Mouse (Mus musculus) Muller cell, postnatal 12 days (primary cell): Measurements from ENCODE around the gene Rassf5.

ENCODE experiments used
- DNase-seq: peaks from one replicate; pipeline ENCODE4 v3.0.0-alpha.2; 2015; ENCODE audit errors: inconsistent ontology term

Rassf5 gene

GRCm38 (mm10) chr1:131245089-131245856 is at the start of gene Rassf5:
Gene Rassf5, minus strand, starts transcription at chr1:131245258.
- peak; percentile 82 for DNase-seq

GRCm38 (mm10) chr1:131293922-131294250 is 48.8 kb upstream of the Rassf5 start:
- DNase-seq, result peak; percentile 19

GRCm38 (mm10) chr1:131293221-131293921 is 48.3 kb upstream of the Rassf5 start:
- no peak for DNase-seq

- DNase-seq, result peak; percentile 26
These were observed 45.6 kb upstream of the Rassf5 start for GRCm38 (mm10) chr1:131290648-131291047.

- DNase-seq, result no peak
These were observed 43.9 kb upstream of the Rassf5 start for GRCm38 (mm10) chr1:131288938-131289337.

GRCm38 (mm10) chr1:131287267-131287666 is 42.2 kb upstream of the Rassf5 start:
- DNase-seq, result no peak

GRCm38 (mm10) chr1:131286803-131287202 is 41.7 kb upstream of the Rassf5 start:
- DNase-seq, result no peak

GRCm38 (mm10) chr1:131284616-131285015 is 39.6 kb upstream of the Rassf5 start:
- no peak for DNase-seq

GRCm38 (mm10) chr1:131284167-131284566 is 39.1 kb upstream of the Rassf5 start:
- DNase-seq, result no peak

GRCm38 (mm10) chr1:131281731-131282130 is 36.7 kb upstream of the Rassf5 start:
- no peak for DNase-seq

- no peak for DNase-seq
These were observed 35.2 kb upstream of the Rassf5 start for GRCm38 (mm10) chr1:131280280-131280679.

GRCm38 (mm10) chr1:131279456-131279776 is 34.4 kb upstream of the Rassf5 start, which contains the start of gene Ikbke:
Gene Ikbke, minus strand, starts transcription at chr1:131279606.
- DNase-seq, result no peak

- DNase-seq, result peak; percentile 20
These were observed 33.8 kb upstream of the Rassf5 start for GRCm38 (mm10) chr1:131278606-131279455.

- DNase-seq, result no peak
These were observed 31.8 kb upstream of the Rassf5 start for GRCm38 (mm10) chr1:131276831-131277230.

- no peak for DNase-seq
These were observed 30.5 kb upstream of the Rassf5 start for GRCm38 (mm10) chr1:131275577-131275976.

GRCm38 (mm10) chr1:131274725-131275539 is 29.9 kb upstream of the Rassf5 start:
- DNase-seq, result no peak

GRCm38 (mm10) chr1:131269797-131270578 is 24.9 kb upstream of the Rassf5 start:
- peak; percentile 40 for DNase-seq

GRCm38 (mm10) chr1:131268776-131269175 is 23.7 kb upstream of the Rassf5 start:
- no peak for DNase-seq

- DNase-seq, result no peak
These were observed 18.8 kb upstream of the Rassf5 start for GRCm38 (mm10) chr1:131263905-131264304.

- DNase-seq, result peak; percentile 62
These were observed 15.2 kb upstream of the Rassf5 start for GRCm38 (mm10) chr1:131260309-131260656.
